Mouse (Mus musculus): ENCODE data around the gene Cd8a. TPM values are rescaled to one million over a fixed set of nuclear protein-coding genes. Genes with fewer than 3 reads are reported as not detected.

Gene Cd8a
- polyA plus RNA-seq, 1 experiment from 2014 or later: not detected

DNA sequence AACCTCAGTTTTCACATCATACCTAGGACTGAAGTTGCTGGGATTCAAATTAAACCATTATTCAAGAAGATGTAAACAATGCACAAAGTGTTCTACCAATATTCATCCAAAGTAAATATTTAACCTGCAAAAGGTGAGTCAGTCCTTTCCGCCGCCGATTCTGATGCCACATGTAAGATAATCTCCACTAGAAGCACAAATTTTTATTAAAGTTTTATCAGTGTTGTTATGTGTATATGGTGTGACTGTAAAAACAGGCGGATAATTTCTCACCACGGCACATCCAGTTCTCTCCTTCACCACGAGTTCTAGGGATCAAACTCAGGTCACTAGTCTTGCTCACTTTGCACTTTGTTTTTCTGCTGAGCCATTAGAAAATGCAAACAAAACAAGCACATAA, 47.6 kb downstream of the Cd8a start:
- Histone ChIP-seq H3K27ac (no peak overlapping the region), H3K4me2 (replicated peaks) (no peak overlapping the region), H3K4me3 (no peak overlapping the region), H3K9me3 (no peaks in the 10 kb centered on the region), H3K4me1 (no peaks in the 10 kb centered on the region), H3K36me3 (peaks cover 12% of the 10 kb centered on the region), H3K27me3 (no peaks in the 10 kb centered on the region), H3K9ac (no peak overlapping the region)
- 86% methylated on average over 6 of the region's 6 CpGs for WGBS
- ATAC-seq (ENCODE audit: low FRiP score, low read depth): no peak

DNA sequence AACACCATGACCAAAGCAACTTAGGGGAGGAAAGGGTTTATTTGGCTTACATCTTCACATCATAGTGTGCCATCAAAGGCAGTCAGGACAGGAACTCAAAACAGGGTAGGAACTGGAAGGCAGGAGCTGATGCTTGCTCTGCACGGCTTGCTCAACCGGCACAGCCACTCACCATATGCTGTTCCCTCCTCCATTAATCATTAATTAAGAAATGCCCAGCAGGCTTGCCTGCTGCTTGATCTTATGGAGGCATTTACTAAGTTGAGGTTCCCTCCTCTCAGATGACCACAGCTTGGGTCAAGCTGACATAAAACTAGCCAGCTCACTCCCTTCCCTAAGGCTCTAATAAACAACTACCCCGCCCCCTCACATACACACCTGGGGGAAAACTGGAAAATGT, 48.9 kb downstream of the Cd8a start:
- Histone ChIP-seq H3K4me1 (no peaks in the 10 kb centered on the region), H3K9ac (no peak overlapping the region), H3K36me3 (peaks cover 22% of the 10 kb centered on the region), H3K27ac (no peak overlapping the region), H3K4me2 (replicated peaks) (no peak overlapping the region), H3K9me3 (no peaks in the 10 kb centered on the region), H3K4me3 (no peak overlapping the region), H3K27me3 (no peaks in the 10 kb centered on the region)
- WGBS: 62% methylated on average over 3 of the region's 3 CpGs
- ATAC-seq (ENCODE audit: low FRiP score, low read depth): no peak

DNA sequence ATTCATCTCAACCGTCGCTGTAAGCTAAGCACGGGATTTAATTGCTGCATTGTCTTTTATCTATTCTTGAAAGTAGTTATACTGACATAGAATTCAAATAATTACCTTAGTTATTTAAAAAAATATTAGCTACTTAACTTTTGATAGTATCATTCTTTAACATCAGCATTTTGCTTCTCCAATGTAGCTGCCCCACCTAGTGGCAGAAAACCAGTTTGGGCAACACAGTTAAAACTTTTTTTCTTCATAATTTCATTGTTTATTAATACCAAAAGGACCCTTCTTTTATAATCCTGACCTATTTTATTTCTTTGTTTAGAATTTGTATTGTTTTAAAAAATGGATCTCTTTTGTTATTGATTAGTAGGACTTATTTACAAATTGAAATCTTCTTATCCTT, 49.9 kb downstream of the Cd8a start:
- WGBS: 92% methylated on average over 3 of the region's 3 CpGs

DNA sequence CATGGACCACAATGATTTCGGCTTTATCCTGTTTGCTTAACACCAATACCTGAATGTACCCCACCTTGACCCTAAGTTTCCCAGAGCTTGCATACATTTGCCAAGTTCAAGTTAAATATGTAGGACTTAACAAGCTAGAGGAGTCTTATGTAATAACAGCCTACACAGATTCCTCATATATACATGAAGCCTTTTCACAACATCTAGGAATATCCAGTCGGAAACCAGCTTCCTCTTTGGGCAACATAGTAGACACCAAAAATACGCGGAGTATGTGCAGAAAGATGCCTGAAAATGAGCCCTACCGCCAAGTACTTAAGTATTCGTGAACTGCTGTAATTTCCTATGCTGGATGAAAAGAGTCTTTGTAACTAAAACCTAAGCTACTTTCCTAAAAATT, 52.5 kb downstream of the Cd8a start:
- no peaks in the 10 kb centered on the region for H3K4me1 ChIP-seq
- no peak overlapping the region for H3K4me2 ChIP-seq (replicated peaks)
- peaks cover 26% of the 10 kb centered on the region for H3K36me3 ChIP-seq
- no peak overlapping the region for H3K9ac ChIP-seq
- WGBS: 82% methylated on average over 6 of the region's 6 CpGs
- ATAC-seq (ENCODE audit: low FRiP score, low read depth): no peak
- H3K27ac ChIP-seq: no peak overlapping the region; the same call in 1 of the 2 replicates
- no peak overlapping the region for H3K4me3 ChIP-seq
- no peaks in the 10 kb centered on the region for H3K27me3 ChIP-seq
- no peaks in the 10 kb centered on the region for H3K9me3 ChIP-seq

More for the DNA sequence above, 49.9 kb downstream of the Cd8a start:
- Histone ChIP-seq H3K4me2 (replicated peaks) (no peak overlapping the region), H3K4me1 (no peaks in the 10 kb centered on the region), H3K27me3 (no peaks in the 10 kb centered on the region), H3K9me3 (no peaks in the 10 kb centered on the region), H3K36me3 (peaks cover 26% of the 10 kb centered on the region), H3K27ac (no peak overlapping the region), H3K9ac (no peak overlapping the region), H3K4me3 (no peak overlapping the region)
- ATAC-seq (ENCODE audit: low FRiP score, low read depth): no peak

DNA sequence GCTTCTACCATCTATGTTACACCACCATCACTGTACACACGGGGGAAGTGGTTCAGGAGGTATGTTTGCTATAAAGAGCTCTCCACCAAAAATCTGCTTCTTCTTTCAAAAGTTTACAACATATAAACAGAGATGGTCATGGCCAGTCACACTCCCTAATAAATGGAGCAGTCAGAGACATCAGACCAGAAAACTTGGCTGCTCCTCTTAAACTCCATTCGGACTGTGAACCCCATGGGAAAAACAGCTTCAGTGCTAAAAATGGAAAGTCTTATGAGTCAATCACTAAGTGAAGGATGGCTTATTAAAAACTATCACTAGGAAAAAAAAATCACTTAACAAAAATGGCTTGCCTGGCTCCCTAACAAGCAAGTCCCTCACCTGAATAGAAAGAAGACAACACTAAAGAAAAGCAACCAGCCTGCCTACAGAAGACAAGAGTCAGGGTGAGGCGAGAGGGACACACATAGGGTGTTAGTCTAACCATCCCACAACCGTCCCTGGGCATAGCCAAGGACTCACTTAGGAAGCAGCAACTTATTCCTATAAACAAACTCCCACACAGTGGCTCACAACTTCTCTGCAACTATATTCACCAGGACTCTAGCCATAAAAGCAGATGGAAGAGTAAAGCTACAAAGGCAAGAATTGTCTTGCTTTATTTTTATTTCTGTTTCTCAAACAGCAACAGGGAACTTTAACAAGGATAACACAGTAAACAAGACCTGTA, 54.9 kb downstream of the Cd8a start:
- H3K27me3 ChIP-seq: no peaks in the 10 kb centered on the region
- no peak for ATAC-seq (ENCODE audit: low FRiP score, low read depth)
- H3K9ac ChIP-seq: no peak overlapping the region
- no peak overlapping the region for H3K4me2 ChIP-seq (replicated peaks)
- no peak overlapping the region for H3K27ac ChIP-seq
- H3K4me3 ChIP-seq: no peak overlapping the region
- WGBS: 78% methylated on average over 4 of the region's 4 CpGs
- peaks cover 5% of the 10 kb centered on the region; the same call in 1 of the 2 replicates for H3K4me1 ChIP-seq
- peaks cover 26% of the 10 kb centered on the region for H3K36me3 ChIP-seq
- H3K9me3 ChIP-seq: no peaks in the 10 kb centered on the region

Other genes with a start within 250 kb of the Cd8a start
- 6.1 and 7.6 TPM in 2 replicates for gene Thnsl2, start 229.0 kb upstream of the Cd8a start, polyA plus RNA-seq (2015; fragmentation: Nextera tagmentation; extraction: Ambion mirVana)
- 0.48 and 2.0 TPM in 2 replicates for gene Fabp1, start 173.6 kb upstream of the Cd8a start, polyA plus RNA-seq (2015; fragmentation: Nextera tagmentation; extraction: Ambion mirVana)
- 38.7 and 41.8 TPM in 2 replicates for gene Krcc1, start 101.8 kb upstream of the Cd8a start, polyA plus RNA-seq (2015; fragmentation: Nextera tagmentation; extraction: Ambion mirVana)
- gene Smyd1, start 51.2 kb upstream of the Cd8a start, polyA plus RNA-seq (2015; fragmentation: Nextera tagmentation; extraction: Ambion mirVana): 8.7 and 11.7 TPM in 2 replicates
- not detected in 2 replicates for gene Cd8b1, start 50.6 kb upstream of the Cd8a start, polyA plus RNA-seq (2015; fragmentation: Nextera tagmentation; extraction: Ambion mirVana)
- 12.3 and 12.5 TPM in 2 replicates for gene Rmnd5a, start 67.2 kb downstream of the Cd8a start, polyA plus RNA-seq (2015; fragmentation: Nextera tagmentation; extraction: Ambion mirVana)
- 14.2 and 15.3 TPM in 2 replicates for gene Rnf103, start 120.5 kb downstream of the Cd8a start, polyA plus RNA-seq (2015; fragmentation: Nextera tagmentation; extraction: Ambion mirVana)
- gene Chmp3, start 170.4 kb downstream of the Cd8a start, polyA plus RNA-seq (2015; fragmentation: Nextera tagmentation; extraction: Ambion mirVana): 54.8 and 58.5 TPM in 2 replicates

Data from limb, embryonic 13.5 days (tissue).